Mouse (Mus musculus): ENCODE measurements at regions not wholly inside any gene's neighbourhood (a gene's known extent, or its start where the extent isn't known, plus 50 kb on each side); places are given as distances from the start of the nearest gene placed in this dataset.

GRCm38 (mm10) chr4:124057607-124058006 lies 139.8 kb upstream of the 4930535I16Rik start:
- TF ChIP-seq CTCF (IDR thresholded peaks at IDR 0.05; ENCODE audit: insufficient read depth, low read depth, low read length) (no peak), POLR2A (IDR thresholded peaks at IDR 0.05; ENCODE audit: insufficient read depth, low read depth, low read length) (no peak)

Measured in olfactory bulb, adult 2 months (tissue).